Mouse (Mus musculus) kidney, adult 2 months (tissue): ENCODE results near the gene Ankrd28.

Experiments
- CTCF ChIP-seq: fragments of 200-500 bp; conservative IDR thresholded peaks from 2 replicates; pipeline ENCODE4 v1.5.1; 2011; ENCODE audit warnings: low read depth, mild to moderate bottlenecking, control low read depth, low read length, moderate library complexity, mixed read lengths; ENCODE audit not compliant: insufficient read depth, insufficient read length
- POLR2A ChIP-seq: fragments of 200-500 bp; IDR thresholded peaks from one replicate; pipeline ENCODE4 v1.6.1; 2011; ENCODE audit warnings: low read depth, low read length, control low read depth

DNA sequence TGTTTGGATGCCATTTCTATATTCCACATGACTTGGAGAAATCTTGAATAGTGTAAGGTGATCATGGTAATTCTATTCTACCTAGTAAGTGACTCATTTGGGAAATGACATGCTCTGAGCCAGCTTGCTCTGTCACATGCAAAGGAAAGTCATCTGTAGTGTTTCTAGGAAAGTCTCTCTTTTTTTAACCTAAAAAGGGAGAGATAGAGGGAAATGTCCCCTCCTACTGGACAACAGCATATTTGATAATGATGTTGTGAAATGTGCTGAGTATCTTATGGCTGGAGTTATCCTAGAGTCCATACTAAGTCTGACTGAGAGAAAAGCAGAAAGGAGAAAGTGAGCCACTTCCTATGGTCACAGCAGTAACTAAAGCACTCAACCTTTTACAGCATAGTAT is 44.8 kb downstream of the Ankrd28 start:
- TF ChIP-seq CTCF (no peak), POLR2A (no peak)
